7 mouse cellular contexts compared by ENCODE assay signal in the genomic region with DNA sequence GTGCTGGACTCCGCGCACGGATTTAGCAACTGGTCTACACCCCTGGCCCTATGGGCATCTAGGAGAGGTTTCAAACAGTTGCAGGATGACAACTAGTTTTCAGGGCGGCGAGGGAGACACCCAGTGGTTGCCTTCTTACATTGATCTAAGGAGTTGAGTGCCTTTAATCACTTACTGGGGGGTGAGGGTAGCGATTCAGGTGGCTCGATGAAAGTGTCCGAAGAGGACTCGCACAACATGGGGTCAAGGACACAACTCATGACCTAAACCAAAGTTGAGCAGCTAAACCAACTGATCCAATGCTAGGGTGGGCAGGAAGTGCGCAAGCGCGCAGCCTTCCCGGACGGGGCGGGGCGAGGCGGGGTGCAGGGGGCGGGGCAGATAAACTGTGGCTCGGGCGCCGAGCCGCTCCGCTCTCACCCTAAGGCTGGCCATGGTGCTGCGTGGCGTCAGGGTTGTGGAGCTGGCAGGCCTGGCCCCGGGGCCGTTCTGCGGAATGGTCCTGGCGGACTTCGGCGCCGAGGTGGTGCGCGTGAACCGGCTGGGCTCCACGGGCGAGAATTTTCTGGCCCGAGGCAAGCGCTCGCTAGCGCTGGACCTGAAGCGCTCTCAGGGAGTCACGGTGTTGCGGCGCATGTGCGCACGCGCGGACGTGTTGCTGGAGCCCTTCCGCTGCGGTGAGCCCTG. TPM values are rescaled to one million over a fixed set of nuclear protein-coding genes. Genes with fewer than 3 reads are reported as not detected.
DNase-seq lines count a peak whose midpoint lies in the region; ATAC-seq lines count a peak whose summit lies in the region.

A gene (plus strand): TSS at position 380 of the 687 bp plus-strand sequence.

- peak; percentile 94 for DNase-seq in adrenal gland, adult 2 months
- peak; percentile 93 for DNase-seq in embryo, embryonic 11.5 days (ENCODE audit: low read depth, low spot score)
- DNase-seq in gastrocnemius, postnatal 36 days: peak; percentile 85 to 90
- peak; percentile 92 to 94 for DNase-seq in left cerebral cortex, postnatal 25 days (ENCODE audit: low spot score in 2 of 2)
- peak; percentile 94 for DNase-seq in midbrain, embryonic 10.5 days (ENCODE audit: low spot score)
- DNase-seq in right cerebral cortex, postnatal 4 days: peak; percentile 86

- intact Hi-C loops in gastrocnemius, postnatal 36 days (cut with DNase I): loop anchor here (10.0 kb wide), 1 partner anchor 497 kb away; a partner anchor contains a TSS
- intact Hi-C loops in left cerebral cortex, postnatal 25 days (cut with DNase I): loop anchor here (1.0 kb wide), 2 partner anchors 60 to 495 kb away; a partner anchor contains a TSS

- H3K27ac ChIP-seq in intestine, embryonic 15.5 days: peak within 1 kb of the TSS; percentile 93
- peak within 1 kb of the TSS; percentile 93 for H3K27ac ChIP-seq in midbrain, embryonic 10.5 days (replicated peaks)

- peak within 1 kb of the TSS; percentile 91 for H3K9ac ChIP-seq in intestine, embryonic 15.5 days

- no peaks in the 10 kb centered on the region for H3K36me3 ChIP-seq in intestine, embryonic 15.5 days
- no peaks in the 10 kb centered on the region for H3K36me3 ChIP-seq in midbrain, embryonic 10.5 days

- H3K4me3 ChIP-seq in intestine, embryonic 15.5 days (replicated peaks): peak within 1 kb of the TSS; percentile 73
- H3K4me3 ChIP-seq in midbrain, embryonic 10.5 days: peak within 1 kb of the TSS; percentile 76

- H3K27me3 ChIP-seq in intestine, embryonic 15.5 days (replicated peaks): no peaks in the 10 kb centered on the region
- no peaks in the 10 kb centered on the region for H3K27me3 ChIP-seq in midbrain, embryonic 10.5 days (ENCODE audit: low read depth, poor library complexity, severe bottlenecking)

- H3K4me1 ChIP-seq in intestine, embryonic 15.5 days (replicated peaks): 0 out of 2 replicates have a peak, but pooled peaks cover 2% of the 10 kb centered on the region
- peaks cover 19% of the 10 kb centered on the region for H3K4me1 ChIP-seq in midbrain, embryonic 10.5 days

- H3K4me2 ChIP-seq in intestine, embryonic 15.5 days (replicated peaks): peak within 1 kb of the TSS; percentile 57

- no peaks in the 10 kb centered on the region for H3K9me3 ChIP-seq in intestine, embryonic 15.5 days
- H3K9me3 ChIP-seq in midbrain, embryonic 10.5 days (replicated peaks): no peaks in the 10 kb centered on the region

- under 1% methylated on average over 52 of the region's 52 CpGs for WGBS in intestine, embryonic 15.5 days
- whole genome bisulfite sequencing in midbrain, embryonic 10.5 days: under 1% methylated on average over 52 of the region's 52 CpGs

- ATAC-seq in intestine, embryonic 15.5 days: peak; percentile 98

RNA-seq across cellular contexts. Expression of the gene that starts here (rescaled TPM):
- total RNA-seq in adrenal gland, adult 2 months (2021): 10 to 100 TPM; 18.9 to 22.0 TPM
- polyA plus RNA-seq in adrenal gland, adult 2 months (2012; rRNA removed): 7.5 and 9.5 TPM in 2 replicates
- 10 to 100 TPM; 17.2 to 18.0 TPM for total RNA-seq in gastrocnemius, postnatal 36 days (2021)
- 20.6 and 21.6 TPM in 2 replicates for polyA plus RNA-seq in intestine, embryonic 15.5 days (2015; fragmentation: Nextera tagmentation; extraction: Ambion mirVana)
- 10 to 100 TPM; 10.5 to 11.5 TPM for total RNA-seq in left cerebral cortex, postnatal 25 days (2021)
- polyA plus RNA-seq in midbrain, embryonic 10.5 days (2016; fragmentation: Nextera tagmentation; extraction: Ambion mirVana): 12.9 and 13.0 TPM in 2 replicates

Comparison
In these comparisons a context has a peak if more than half of its experiments do, and no peak if none do; other contexts are left out.
1. Peak in every context shown above with its lines: DNase-seq, ATAC-seq, H3K4me3 ChIP-seq and H3K27ac ChIP-seq.